Mouse (Mus musculus): ENCODE measurements around the gene Scamp4. TPM values are rescaled to one million over a fixed set of nuclear protein-coding genes. Genes with fewer than 3 reads are reported as not detected.

Gene Scamp4
- polyA plus RNA-seq, 1 experiment = not detected

DNA sequence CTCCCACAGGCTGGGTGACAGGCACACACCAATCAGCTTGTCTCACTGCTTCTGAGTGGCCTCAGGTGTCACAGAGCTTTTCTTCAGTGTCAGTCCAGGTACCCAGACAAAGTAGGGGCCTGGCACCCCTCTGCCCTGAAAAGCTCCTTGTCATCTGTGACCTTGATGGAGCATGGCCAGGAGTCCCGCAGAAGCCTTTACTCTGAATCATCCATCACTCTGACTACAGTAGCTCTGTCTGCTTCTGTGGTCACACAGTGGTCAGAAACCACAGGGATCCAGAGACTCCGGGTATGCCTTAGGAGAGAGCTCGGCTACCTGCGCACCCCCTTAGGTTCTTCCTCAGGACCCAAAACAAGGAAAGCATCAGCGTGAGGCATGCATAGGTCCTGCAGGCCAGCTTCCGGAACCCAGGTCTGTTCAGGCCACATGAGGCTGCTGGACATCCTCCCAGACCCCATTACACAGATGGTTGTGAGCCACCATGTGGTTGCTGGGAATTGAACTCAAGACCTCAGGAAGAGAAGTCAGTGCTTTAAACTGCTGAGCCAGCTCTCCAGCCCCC lies 50.6 kb downstream of the Scamp4 start:
- Histone ChIP-seq H3K4me1 (ENCODE audit: control insufficient read depth, insufficient read depth, low read length) (peaks cover 47% of the 10 kb centered on the region), H3K4me3 (ENCODE audit: insufficient read depth, low read depth, low read length) (no peak overlapping the region), H3K27ac (ENCODE audit: insufficient read depth, low read depth, low read length) (no peak overlapping the region)
- 83% methylated on average over 6 of the region's 6 CpGs for WGBS
- TF ChIP-seq CTCF (IDR thresholded peaks at IDR 0.05; ENCODE audit: insufficient read depth, low read depth, low read length) (no peak), POLR2A (IDR thresholded peaks at IDR 0.05; ENCODE audit: insufficient read depth, low read depth, low read length) (no peak)

DNA sequence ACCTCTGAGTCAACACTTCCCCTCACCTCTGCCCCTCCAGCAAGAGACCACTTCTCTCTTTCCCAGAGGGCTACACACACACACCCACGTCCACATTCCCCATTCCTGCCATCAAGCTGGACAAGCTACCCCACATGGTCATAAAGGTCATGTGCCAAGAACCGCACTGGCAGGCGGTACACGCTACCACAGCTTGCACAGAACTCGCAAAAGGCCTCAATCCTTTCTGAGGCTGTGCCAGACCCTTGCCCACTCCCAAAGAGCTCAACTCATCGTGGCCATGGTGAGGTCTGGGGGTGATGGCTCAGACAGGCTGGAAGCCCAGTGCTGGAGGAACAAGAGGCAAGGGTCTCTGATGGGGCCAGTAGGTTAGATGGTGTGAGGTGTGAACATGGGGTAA lies 52.2 kb downstream of the Scamp4 start:
- H3K27ac ChIP-seq (ENCODE audit: insufficient read depth, low read depth, low read length) = no peak overlapping the region
- peaks cover 52% of the 10 kb centered on the region for H3K4me1 ChIP-seq (ENCODE audit: control insufficient read depth, insufficient read depth, low read length)
- 37% methylated on average over 6 of the region's 6 CpGs for WGBS
- no peak for TF ChIP-seq POLR2A (IDR thresholded peaks at IDR 0.05; ENCODE audit: insufficient read depth, low read depth, low read length)
- no peak for TF ChIP-seq CTCF (IDR thresholded peaks at IDR 0.05; ENCODE audit: insufficient read depth, low read depth, low read length)
- H3K4me3 ChIP-seq (ENCODE audit: insufficient read depth, low read depth, low read length) = peak overlapping the region; percentile 21; the same call in 1 of the 2 replicates

DNA sequence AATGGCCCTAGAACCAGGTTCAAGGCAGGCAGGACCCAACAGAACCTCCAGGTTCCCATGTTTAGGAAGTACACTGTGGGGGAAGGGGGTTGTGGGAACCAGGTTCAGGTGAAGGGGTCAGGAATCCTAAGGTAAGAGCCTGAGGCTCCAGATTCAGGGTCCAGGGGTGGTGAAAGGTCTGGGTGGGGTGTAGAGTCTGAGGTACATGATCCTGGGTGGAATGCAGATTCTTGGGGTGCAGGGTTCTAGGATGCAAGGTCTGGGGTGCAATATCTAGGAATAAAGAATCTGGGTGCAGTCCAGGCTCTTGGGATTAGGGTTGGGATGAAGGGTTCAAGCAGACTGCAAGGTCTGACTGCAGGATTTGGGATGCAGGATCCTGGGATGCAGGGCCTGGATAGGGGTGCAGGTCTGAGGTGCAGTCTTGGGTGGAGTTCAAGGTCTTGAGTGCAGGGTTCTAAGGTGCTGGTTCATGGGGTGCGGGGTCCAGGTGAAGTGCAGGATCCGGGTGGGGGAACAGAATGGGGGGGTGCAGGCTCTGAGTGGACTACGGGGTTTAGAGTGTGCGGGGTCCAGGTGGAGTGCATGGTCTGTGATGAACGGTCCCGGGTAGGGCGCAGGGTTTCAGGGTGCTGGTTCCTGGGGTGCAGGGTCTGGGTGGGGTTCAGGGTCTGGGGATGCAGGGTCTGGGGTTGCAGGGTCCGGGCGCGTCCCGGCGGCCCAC lies 52.9 kb downstream of the Scamp4 start:
- H3K4me1 ChIP-seq (ENCODE audit: control insufficient read depth, insufficient read depth, low read length) = peaks cover 45% of the 10 kb centered on the region
- 1% methylated on average over 12 of the region's 12 CpGs for WGBS
- no peak for TF ChIP-seq CTCF (IDR thresholded peaks at IDR 0.05; ENCODE audit: insufficient read depth, low read depth, low read length)
- no peak for TF ChIP-seq POLR2A (IDR thresholded peaks at IDR 0.05; ENCODE audit: insufficient read depth, low read depth, low read length)
- H3K27ac ChIP-seq (ENCODE audit: insufficient read depth, low read depth, low read length) = no peak overlapping the region
- peak overlapping the region; percentile 59 for H3K4me3 ChIP-seq (ENCODE audit: insufficient read depth, low read depth, low read length)

DNA sequence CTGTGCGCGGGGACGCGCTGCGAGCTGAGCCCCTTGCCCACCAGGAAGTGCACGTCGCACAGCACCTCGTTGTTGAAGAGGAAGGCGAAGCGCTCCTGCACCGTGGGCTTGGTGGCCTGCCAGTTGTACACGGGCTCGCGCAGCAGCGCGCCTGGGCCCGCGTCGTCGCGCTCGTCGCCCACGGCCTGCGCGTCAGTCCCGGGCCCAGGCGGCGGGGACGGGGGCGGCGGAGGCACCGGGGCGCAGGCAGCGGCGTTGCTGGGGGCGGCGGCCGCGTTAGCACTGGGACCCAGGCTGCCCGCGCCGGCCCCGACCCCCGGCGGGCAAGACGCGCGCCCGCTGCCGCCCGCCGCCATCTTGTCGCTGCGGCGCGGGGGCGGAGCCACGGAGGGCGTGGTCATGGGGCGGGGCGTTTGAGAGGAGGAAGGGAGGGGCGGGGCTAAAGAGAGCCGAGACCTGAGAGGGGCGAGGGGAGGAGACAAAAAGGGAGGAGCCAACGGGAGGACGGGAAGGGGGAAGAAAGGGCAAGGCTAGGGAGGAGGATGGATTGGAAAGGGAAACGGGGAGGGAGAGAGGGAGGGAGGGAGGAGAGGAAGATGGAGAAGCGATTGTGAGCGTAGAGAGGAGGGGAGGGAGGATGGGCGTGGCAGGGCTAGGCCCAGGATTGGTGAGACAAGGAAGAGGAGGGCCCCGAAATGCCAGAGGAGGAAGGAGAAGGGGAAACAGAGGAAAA lies 53.6 kb downstream of the Scamp4 start:
- peak overlapping the region; percentile 95 for H3K27ac ChIP-seq (ENCODE audit: insufficient read depth, low read depth, low read length)
- peaks cover 44% of the 10 kb centered on the region for H3K4me1 ChIP-seq (ENCODE audit: control insufficient read depth, insufficient read depth, low read length)
- peak overlapping the region; percentile 59 for H3K4me3 ChIP-seq (ENCODE audit: insufficient read depth, low read depth, low read length)
- TF ChIP-seq POLR2A (IDR thresholded peaks at IDR 0.05; ENCODE audit: insufficient read depth, low read depth, low read length) (peak; percentile 54; the same call in 1 of the 2 replicates), CTCF (IDR thresholded peaks at IDR 0.05; ENCODE audit: insufficient read depth, low read depth, low read length) (no peak)
- under 1% methylated on average over 71 of the region's 72 CpGs for WGBS

DNA sequence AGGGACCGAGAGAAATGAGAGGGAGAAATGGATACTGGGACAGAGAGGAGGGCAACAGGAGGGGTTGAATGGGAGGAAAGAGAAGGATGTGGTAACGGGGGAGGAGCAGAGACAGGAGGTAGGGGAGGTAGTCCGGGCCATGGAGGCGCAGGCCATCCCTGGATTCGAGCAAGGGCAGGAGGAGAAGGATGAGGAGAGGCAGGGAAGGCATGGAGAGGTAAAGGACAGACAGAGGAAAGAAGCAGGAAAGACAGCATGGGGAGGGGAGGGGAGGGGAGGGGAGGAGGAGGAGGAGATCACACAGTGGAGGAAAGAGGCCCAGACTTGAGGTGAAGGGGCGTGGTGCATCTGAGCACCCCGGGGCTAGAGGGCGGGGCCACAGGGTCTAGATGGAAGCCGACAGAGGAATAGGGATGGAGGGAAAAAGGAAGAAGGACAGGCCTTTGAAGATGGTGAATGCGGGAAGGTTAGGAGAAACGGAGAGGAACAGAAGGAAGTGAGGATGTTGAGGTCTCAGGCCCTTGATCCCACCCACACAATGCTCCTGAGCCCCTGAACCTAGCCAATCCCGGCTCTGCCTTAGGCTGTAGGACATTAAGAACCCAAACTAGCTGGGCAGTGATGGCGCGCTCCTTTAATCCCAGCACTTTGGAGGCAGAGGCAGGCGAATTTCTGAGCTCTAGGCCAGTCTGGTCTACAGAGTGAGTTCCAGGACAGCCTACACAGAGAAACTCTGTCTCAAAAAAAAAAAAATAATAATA lies 54.4 kb downstream of the Scamp4 start, which contains the start of gene Btbd2:
Gene Btbd2 (minus strand): TSS at position 209 of the 761 bp plus-strand sequence.
- WGBS = 22% methylated on average over 15 of the region's 15 CpGs

DNA sequence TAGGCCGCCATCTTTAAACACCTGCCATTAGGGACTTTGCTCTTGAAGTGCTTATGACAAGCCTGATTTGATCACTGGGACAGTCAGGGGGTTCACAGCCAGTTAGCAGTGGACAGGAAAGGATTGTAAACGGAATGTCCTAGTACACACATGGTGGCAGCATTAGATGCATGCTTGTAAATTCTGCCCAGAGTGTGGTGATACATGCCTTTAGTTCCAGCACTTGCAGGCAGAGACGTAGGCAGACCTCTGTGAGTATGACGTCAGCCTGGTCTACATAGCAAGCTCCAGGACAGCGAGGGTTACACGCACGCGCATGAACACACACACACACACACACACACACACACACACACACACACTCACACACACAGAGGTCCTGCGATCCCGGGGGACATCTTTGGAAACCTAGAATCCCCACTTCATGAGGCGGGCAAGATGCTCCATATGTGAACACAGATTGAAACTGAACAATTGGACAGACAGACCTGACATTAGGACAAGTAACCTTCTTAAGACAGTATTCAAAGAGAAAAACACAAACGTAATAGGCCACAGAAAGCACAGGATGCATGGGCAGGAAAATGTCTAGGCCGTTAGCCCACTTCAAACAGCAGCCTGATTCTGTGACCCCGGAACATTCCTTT lies 55.6 kb downstream of the Scamp4 start:
- Histone ChIP-seq H3K4me3 (ENCODE audit: insufficient read depth, low read depth, low read length) (no peak overlapping the region), H3K4me1 (ENCODE audit: control insufficient read depth, insufficient read depth, low read length) (peaks cover 37% of the 10 kb centered on the region), H3K27ac (ENCODE audit: insufficient read depth, low read depth, low read length) (no peak overlapping the region; the same call in 1 of the 2 replicates)
- TF ChIP-seq CTCF (IDR thresholded peaks at IDR 0.05; ENCODE audit: insufficient read depth, low read depth, low read length) = no peak
- no peak for TF ChIP-seq POLR2A (IDR thresholded peaks at IDR 0.05; ENCODE audit: insufficient read depth, low read depth, low read length)
- WGBS = 77% methylated on average over 14 of the region's 14 CpGs

More for the DNA sequence above, 54.4 kb downstream of the Scamp4 start, which contains the start of gene Btbd2:
- 0 out of 2 replicates have a peak, but pooled peaks have one; percentile 5 for TF ChIP-seq POLR2A (IDR thresholded peaks at IDR 0.05; ENCODE audit: insufficient read depth, low read depth, low read length)
- TF ChIP-seq CTCF (IDR thresholded peaks at IDR 0.05; ENCODE audit: insufficient read depth, low read depth, low read length) = no peak
- H3K27ac ChIP-seq (ENCODE audit: insufficient read depth, low read depth, low read length) = peak within 1 kb of the TSS; percentile 95
- H3K4me1 ChIP-seq (ENCODE audit: control insufficient read depth, insufficient read depth, low read length) = peaks cover 44% of the 10 kb centered on the region
- peak within 1 kb of the TSS; percentile 59 for H3K4me3 ChIP-seq (ENCODE audit: insufficient read depth, low read depth, low read length)

DNA sequence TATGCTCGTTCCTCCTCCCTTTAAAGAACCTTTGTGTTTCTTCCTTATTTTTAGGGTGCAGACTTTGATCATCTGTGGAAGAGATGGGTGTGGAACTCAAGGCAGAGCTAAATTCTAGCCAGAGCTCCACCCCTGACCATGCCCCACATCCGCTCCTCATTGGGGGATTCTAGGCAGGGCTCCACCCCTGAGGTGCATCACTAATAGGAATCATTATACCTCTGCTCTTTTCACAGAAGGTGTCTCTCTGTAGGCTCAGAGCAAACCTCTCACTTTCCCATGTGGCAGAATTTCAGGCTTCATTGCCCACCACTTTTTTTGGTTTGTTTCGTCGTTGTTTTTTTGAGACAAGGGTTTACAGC lies 56.1 kb downstream of the Scamp4 start:
- WGBS = 48% methylated on average over 4 of the region's 4 CpGs
- Histone ChIP-seq H3K27ac (ENCODE audit: insufficient read depth, low read depth, low read length) (peak overlapping the region; percentile 19; the same call in 1 of the 2 replicates), H3K4me3 (ENCODE audit: insufficient read depth, low read depth, low read length) (no peak overlapping the region), H3K4me1 (ENCODE audit: control insufficient read depth, insufficient read depth, low read length) (peaks cover 33% of the 10 kb centered on the region)
- no peak for TF ChIP-seq POLR2A (IDR thresholded peaks at IDR 0.05; ENCODE audit: insufficient read depth, low read depth, low read length)
- TF ChIP-seq CTCF (IDR thresholded peaks at IDR 0.05; ENCODE audit: insufficient read depth, low read depth, low read length) = no peak

DNA sequence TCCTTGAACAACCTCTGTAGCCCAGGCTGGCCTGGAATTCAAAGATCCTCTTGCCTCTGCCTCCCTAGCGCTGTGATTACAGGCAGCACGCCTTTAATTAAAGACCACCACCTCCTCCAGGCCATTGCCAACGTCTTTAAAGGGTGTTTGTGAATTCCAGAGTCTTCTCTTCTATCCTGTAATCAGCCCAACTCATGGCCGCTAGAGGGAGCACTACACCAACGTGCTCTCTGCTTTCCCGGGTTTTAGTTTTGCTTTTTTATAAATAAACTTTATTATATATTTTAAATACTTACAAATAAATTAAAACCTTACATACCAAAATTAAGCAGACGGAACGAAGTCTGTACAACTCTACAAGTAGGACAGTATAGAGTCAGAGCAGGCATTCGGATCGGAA lies 56.5 kb downstream of the Scamp4 start:
- 2% methylated on average over 10 of the region's 10 CpGs for WGBS

More for the DNA sequence above, 56.5 kb downstream of the Scamp4 start:
- TF ChIP-seq POLR2A (IDR thresholded peaks at IDR 0.05; ENCODE audit: insufficient read depth, low read depth, low read length) (no peak), CTCF (IDR thresholded peaks at IDR 0.05; ENCODE audit: insufficient read depth, low read depth, low read length) (0 out of 2 replicates have a peak, but pooled peaks have one; percentile 28)
- H3K4me3 ChIP-seq (ENCODE audit: insufficient read depth, low read depth, low read length) = no peak overlapping the region
- H3K4me1 ChIP-seq (ENCODE audit: control insufficient read depth, insufficient read depth, low read length) = peaks cover 35% of the 10 kb centered on the region
- H3K27ac ChIP-seq (ENCODE audit: insufficient read depth, low read depth, low read length) = 0 out of 2 replicates have a peak overlapping the region, but pooled peaks have one; percentile 19

Data from olfactory bulb, adult 2 months (tissue).